Mouse (Mus musculus): ENCODE measurements around the gene Psmd2.

Gene Psmd2

DNA sequence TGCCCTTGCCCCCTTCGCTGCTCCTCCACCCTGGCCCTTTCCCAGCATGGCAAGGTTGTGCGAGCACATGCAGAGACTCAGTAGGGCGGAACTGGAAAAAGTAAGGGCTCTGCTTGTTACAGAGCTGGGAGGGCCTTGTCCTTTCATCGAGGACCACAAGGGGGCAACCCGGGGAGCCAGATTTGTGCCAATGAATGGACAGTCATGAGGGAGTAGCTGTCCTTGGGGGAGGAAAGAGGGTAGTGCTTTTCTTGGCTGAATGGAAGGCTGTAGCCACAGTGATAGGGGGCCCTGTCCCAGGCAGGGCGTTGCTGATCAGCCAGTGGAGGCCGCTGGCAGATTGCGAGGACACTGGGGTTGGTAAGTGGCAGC lies 51.1 kb downstream of the Psmd2 start:
- peak; percentile 86 for DNase-seq

GRCm38 (mm10) chr16:20703071-20703470 lies 51.6 kb downstream of the Psmd2 start:
- no peak for DNase-seq

DNA sequence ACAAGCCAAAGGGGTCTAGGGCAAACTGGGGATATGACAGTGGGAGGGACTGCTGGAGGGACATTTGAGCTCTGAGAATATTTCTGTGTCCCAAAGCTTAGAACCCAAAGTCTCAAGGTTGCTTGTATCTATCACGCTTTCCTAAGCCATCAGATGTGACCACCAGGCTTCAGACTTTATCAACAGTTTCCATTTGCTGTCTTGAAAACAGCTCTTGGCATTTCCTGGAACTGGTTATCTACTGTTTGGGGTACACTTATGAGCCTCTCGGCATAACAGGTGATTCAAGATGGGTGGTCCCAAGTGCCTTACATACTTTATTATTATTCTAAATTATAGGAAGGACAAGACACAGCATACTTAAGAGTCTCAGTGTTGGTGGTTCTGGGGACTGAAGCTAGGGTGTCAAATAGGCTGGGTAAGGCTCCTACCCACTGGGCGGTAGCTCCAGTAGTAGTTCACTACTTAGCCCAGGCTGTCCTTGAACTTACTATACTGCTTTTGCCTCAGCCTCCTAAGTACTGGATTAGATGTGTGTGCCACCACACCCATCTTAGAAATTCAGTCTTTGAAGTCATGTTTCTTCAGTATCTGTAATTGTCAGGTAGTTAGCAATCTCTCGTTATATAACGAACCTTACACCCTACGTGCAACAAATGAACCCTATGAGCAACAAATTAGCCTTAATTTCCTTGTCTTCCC lies 52.4 kb downstream of the Psmd2 start:
- DNase-seq, result no peak

- DNase-seq, result no peak
Observed at GRCm38 (mm10) chr16:20705786-20706185, 54.3 kb downstream of the Psmd2 start.

- no peak for DNase-seq
Observed at GRCm38 (mm10) chr16:20706407-20707055, 55.1 kb downstream of the Psmd2 start.

- DNase-seq, result no peak
Observed at GRCm38 (mm10) chr16:20708220-20708938, 56.9 kb downstream of the Psmd2 start.

- peak; percentile 81 for DNase-seq
Observed at GRCm38 (mm10) chr16:20708939-20709734, 57.7 kb downstream of the Psmd2 start.

- DNase-seq, result no peak
Observed at GRCm38 (mm10) chr16:20710370-20710769, 58.9 kb downstream of the Psmd2 start.

GRCm38 (mm10) chr16:20710810-20711209 lies 59.4 kb downstream of the Psmd2 start:
- DNase-seq, result no peak

DNA sequence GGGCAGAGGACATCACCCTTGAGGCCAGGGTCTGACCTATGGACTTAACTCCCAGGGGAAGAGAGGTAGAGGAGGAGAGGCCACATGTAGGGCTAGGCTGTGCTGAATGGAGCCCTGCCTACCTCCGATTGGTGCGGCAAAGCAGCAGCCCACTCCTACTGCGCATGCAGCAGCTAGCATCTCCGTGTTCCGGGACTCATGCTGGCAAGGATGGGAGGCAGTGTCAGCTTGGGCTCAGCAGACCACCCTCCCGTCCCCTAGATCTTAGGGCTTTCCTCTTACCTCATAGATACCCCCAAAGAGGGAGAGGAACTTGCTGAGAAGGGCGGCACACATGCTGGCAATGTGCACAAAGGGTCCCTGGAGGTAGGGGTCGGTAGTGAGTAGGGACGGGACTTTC lies 60.7 kb downstream of the Psmd2 start:
- no peak for DNase-seq

DNA sequence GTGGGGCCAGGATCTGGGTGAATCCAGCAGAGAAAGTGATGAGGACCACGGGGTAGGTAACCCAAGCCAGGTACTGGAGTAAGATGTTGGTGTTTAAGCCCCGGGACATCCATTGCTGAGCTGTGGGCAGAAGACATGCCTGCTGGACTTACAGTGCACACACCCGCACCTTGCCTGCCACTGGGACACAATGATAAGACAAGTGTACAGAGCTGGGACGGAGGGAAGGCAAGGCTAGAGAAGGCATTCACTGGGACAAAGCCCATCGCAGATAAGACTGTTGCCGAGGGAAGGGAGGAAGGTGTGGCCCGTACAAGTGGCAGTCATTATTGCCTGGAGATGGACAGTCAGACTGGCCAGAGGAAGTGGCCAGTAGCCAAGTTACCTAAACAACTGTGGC lies 61.4 kb downstream of the Psmd2 start:
- DNase-seq, result no peak

All from embryo, embryonic 11 days (tissue).